8 mouse cellular contexts compared by ENCODE assay signal in genomic region chr1:164405385-164405802, GRCm38 (mm10). TPM values are rescaled to one million over a fixed set of nuclear protein-coding genes. Genes with fewer than 3 reads are reported as not detected.
DNase-seq lines count a peak whose midpoint lies in the region; ATAC-seq and TF ChIP-seq lines count a peak whose summit lies in the region.

No protein-coding gene starts in this region.

- 0 out of 2 replicates have a peak, but pooled peaks have one; percentile 26 for ATAC-seq in heart, embryonic 14.5 days (ENCODE audit: insufficient number of reproducible peaks, insufficient read depth, low FRiP score, low read depth)
- ATAC-seq in frontal cortex, adult (ENCODE audit: low TSS enrichment) = no peak
- no peak for ATAC-seq in neural tube, embryonic 15.5 days (ENCODE audit: low FRiP score)

- H3K4me1 ChIP-seq in kidney, adult 2 months (ENCODE audit: control insufficient read depth, insufficient read depth, low read length) = peaks cover 16% of the 10 kb centered on the region
- H3K4me1 ChIP-seq in heart, embryonic 14.5 days (ENCODE audit: control insufficient read depth in 2 of 2, insufficient read depth in 2 of 2, low read length in 2 of 2) = peaks cover 2 to 12% of the 10 kb centered on the region in 2 experiments; a peak in 2 of 4 replicates
- 0 out of 2 replicates have a peak, but pooled peaks cover 4% of the 10 kb centered on the region for H3K4me1 ChIP-seq in neural tube, embryonic 15.5 days

- H3K4me2 ChIP-seq in heart, embryonic 14.5 days (ENCODE audit: low read length) = peak overlapping the region; percentile 54
- H3K4me2 ChIP-seq in neural tube, embryonic 15.5 days = no peak overlapping the region

- no peak overlapping the region for H3K4me3 ChIP-seq in kidney, adult 2 months (ENCODE audit: insufficient read depth, low read depth, low read length)
- no peak overlapping the region; a peak in 1 of 4 replicates for H3K4me3 ChIP-seq in heart, embryonic 14.5 days (ENCODE audit: control insufficient read depth in 1 of 2, insufficient read depth in 1 of 2, low read depth in 1 of 2, low read length in 2 of 2)
- no peak overlapping the region for H3K4me3 ChIP-seq in neural tube, embryonic 15.5 days (replicated peaks)

- no peak for TF ChIP-seq POLR2A in kidney, adult 2 months (IDR thresholded peaks at IDR 0.05; ENCODE audit: low read depth, low read length)

- peak; percentile 27 for DNase-seq in kidney, adult 2 months
- DNase-seq in kidney, postnatal 25 days = no peak
- peak; percentile 22 for DNase-seq in CD4-positive, CD25-positive, alpha-beta regulatory T cell, adult 2 months (ENCODE audit: low read depth, low spot score)
- DNase-seq in lung, postnatal 14 days = peak; percentile 4
- DNase-seq in cerebellum, postnatal 10 days = no peak

- peak overlapping the region; percentile 76; the same call in 1 of the 2 replicates for H3K27ac ChIP-seq in kidney, adult 2 months (ENCODE audit: insufficient read depth, low read depth, low read length)
- H3K27ac ChIP-seq in heart, embryonic 14.5 days (replicated peaks in 1 of 2; ENCODE audit: control insufficient read depth in 1 of 2, insufficient read depth in 1 of 2, low read depth in 2 of 2, low read length in 2 of 2) = peak overlapping the region; percentile 82 to 84
- H3K27ac ChIP-seq in neural tube, embryonic 15.5 days (replicated peaks) = no peak overlapping the region

- WGBS in kidney, adult 2 months = 18% methylated on average over 5 of the region's 5 CpGs
- WGBS in heart, embryonic 14.5 days = 13% methylated on average over 5 of the region's 5 CpGs
- 69% methylated on average over 5 of the region's 5 CpGs for WGBS in neural tube, embryonic 15.5 days

- TF ChIP-seq CTCF in kidney, adult 2 months (conservative IDR thresholded peaks at IDR 0.05; ENCODE audit: insufficient read depth, insufficient read length, low read depth, low read length) = no peak

- peak overlapping the region; percentile 50 for H3K9ac ChIP-seq in heart, embryonic 14.5 days (ENCODE audit: low read length)
- H3K9ac ChIP-seq in neural tube, embryonic 15.5 days (replicated peaks) = no peak overlapping the region

- H3K9me3 ChIP-seq in heart, embryonic 14.5 days (ENCODE audit: control insufficient read depth, low read length) = 0 out of 2 replicates have a peak, but pooled peaks cover 5% of the 10 kb centered on the region
- no peaks in the 10 kb centered on the region for H3K9me3 ChIP-seq in neural tube, embryonic 15.5 days (replicated peaks)

- no peaks in the 10 kb centered on the region; the same call in 1 of the 2 replicates for H3K36me3 ChIP-seq in kidney, adult 2 months (ENCODE audit: control insufficient read depth, insufficient read depth, low read length)
- H3K36me3 ChIP-seq in heart, embryonic 14.5 days (ENCODE audit: control insufficient read depth, insufficient read depth, low read length) = no peaks in the 10 kb centered on the region
- peaks cover 17% of the 10 kb centered on the region for H3K36me3 ChIP-seq in neural tube, embryonic 15.5 days

- no peaks in the 10 kb centered on the region for H3K27me3 ChIP-seq in kidney, adult 2 months (replicated peaks; ENCODE audit: control insufficient read depth, insufficient read depth, low read length)
- no peaks in the 10 kb centered on the region for H3K27me3 ChIP-seq in heart, embryonic 14.5 days (ENCODE audit: control insufficient read depth, insufficient read depth, low read length)
- no peaks in the 10 kb centered on the region for H3K27me3 ChIP-seq in neural tube, embryonic 15.5 days (replicated peaks)

RNA-seq across cellular contexts. Expression of gene Atp1b1, which starts 52.8 kb away (rescaled TPM):
- polyA plus RNA-seq in kidney, adult 2 months (2012; rRNA removed) = 945 and 1,094 TPM in 2 replicates
- 303 and 312 TPM in 2 replicates for polyA plus RNA-seq in heart, embryonic 14.5 days (2014; fragmentation: Nextera tagmentation; extraction: Ambion mirVana)
- 383 and 428 TPM in 2 replicates for polyA plus RNA-seq in neural tube, embryonic 15.5 days (2015; fragmentation: Nextera tagmentation; extraction: Ambion mirVana)

Comparison
In these comparisons a context has a peak if more than half of its experiments do, and no peak if none do; other contexts are left out.
1. DNase-seq: peak in kidney, adult 2 months (single experiment), CD4-positive, CD25-positive, alpha-beta regulatory T cell, adult 2 months (single experiment) and lung, postnatal 14 days (single experiment); none in kidney, postnatal 25 days (0 of 2) and cerebellum, postnatal 10 days (0 of 2).